Mouse (Mus musculus): ENCODE measurements around the gene Snupn.

Gene Snupn

DNA sequence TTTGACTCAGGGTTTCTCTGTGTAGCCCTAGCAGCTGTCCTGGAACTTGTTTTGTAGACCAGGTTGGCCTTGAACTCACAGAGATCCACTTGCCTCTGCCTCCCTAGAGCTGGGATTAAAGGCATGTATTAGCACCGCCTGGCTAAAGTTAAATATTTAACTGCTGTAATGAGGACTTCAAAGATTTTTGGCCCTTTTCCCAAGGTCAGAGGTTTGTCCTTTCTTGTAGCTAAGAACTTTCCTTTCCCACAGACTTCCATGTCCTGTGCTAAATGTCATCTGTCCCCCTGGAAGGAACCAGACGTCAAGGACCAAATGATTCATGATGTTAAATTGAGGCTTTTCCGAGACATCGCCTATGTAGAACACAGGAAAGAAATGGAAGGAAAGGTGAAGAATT, 52.3 kb downstream of the Snupn start:
- DNase-seq (ENCODE audit: low spot score in 2 of 2) = no peak

DNA sequence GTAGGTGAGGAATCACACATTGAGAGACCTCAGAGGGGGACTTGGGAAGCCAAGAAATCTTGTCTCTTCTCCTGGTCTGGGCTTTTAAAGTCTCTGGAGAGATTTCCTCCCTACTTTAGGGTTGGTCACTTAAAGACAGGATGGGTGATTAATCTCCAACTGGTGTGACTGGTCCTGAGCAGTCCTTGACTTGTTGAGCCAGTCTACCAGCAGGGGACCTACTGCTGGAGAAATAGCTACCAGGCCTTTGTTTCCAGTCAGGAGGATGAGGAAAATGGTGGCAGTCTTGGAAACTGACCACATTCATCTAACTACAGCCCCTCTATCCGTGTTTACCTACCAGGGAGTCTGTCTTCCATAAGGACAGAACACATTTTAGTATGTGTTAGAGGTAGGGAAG, 61.7 kb downstream of the Snupn start:
- DNase-seq (ENCODE audit: low spot score in 2 of 2) = no peak

DNA sequence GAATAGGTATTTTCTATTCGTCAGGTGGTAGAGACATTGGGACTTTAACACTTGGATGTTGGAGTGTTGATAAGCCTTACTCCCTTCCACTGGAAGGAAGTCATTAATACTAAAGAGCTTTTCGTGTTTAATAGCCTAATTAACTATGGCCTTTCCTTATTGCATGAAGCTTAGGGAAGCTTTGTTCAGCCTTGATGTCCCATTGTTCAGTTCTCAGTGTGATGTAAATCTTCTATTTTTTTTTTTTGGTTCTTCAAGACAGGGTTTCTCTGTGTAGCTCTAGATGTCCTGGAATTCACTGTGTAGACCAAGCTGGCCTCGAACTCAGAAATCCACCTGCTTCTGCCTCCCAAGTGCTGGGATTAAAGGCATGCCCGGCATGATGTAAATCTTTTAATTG, 62.2 kb downstream of the Snupn start:
- DNase-seq (ENCODE audit: low spot score in 2 of 2) = no peak

DNA sequence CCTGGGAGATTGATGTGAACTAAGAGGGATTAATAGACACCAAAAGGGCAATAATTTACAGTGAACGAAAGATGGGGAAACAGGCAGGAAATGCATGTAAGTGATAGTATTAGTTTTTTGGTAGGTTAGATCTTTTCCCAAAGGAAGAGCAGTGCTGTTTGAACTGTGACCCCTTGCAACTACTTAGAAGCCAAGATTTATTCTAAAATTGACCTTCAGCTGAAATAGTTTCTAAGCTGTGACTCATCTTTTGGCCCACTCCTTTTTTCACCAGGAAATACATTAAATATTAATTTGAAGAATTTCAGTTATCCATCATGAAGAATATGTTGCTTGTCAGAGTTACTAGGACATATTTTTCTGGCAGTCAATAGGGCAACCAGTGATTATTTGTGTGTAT, 63.1 kb downstream of the Snupn start:
- DNase-seq (ENCODE audit: low spot score in 2 of 2) = no peak

DNA sequence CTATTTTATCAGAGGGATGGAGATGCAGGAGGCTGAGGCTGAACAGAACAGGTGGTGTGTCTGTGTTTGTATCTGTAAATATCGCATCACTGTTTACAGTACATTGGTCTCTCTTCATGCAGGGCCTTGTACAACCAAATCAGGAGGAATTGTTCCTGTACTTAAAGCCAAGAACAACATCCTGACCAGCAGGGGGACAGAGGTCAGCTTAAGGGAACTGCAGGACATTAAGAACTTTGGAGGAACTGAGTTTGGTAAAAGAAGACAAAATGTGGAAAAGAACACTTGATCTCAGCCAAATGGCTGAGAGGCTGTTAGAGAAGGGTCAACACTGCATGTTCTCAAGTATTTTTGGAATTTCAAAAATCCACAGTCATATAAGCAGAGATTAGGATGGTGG, 64.1 kb downstream of the Snupn start:
- no peak for DNase-seq (ENCODE audit: low spot score in 2 of 2)

DNA sequence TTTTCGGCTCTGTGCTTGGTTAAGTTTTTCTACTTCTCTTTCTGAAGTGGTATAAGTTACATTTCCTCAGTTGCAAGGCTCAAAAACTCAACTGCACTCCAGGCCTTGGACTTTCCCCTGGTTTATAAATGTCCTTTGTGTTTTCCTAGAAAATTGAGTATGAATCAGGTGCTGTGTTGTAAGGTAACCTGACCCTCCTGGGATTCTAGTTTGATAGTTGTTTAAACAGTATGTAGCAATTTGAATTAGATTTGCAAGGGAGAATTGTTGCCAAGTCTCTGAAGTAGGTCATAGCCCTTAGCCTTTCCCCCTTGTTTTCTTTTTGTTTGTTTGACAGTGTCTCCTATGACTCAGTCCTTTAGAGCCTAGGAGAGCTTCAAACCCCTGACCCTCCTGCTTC, 67.0 kb downstream of the Snupn start:
- DNase-seq (ENCODE audit: low spot score in 2 of 2) = no peak

DNA sequence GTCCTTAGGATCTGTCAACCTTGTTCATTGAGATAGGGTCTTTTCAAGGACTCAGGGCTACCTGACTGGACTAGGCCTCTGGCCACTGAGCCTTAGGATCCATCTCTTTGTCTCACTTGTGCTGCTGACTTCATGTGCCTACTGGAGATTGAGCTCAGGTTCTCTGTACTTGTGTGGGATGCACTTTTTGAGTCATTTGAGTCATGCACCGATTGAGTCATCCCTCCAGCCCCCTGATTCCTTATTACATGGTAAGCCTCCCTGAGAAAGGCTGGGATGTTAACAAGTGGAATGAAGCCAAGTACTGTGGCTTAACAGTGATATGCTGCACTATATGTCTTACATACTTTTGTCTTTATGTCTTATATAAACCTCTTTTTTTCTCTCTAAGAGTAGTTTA, 81.1 kb downstream of the Snupn start:
- no peak for DNase-seq (ENCODE audit: low spot score in 2 of 2)

All from urinary bladder, postnatal 36 days (tissue).